Mouse (Mus musculus) A20 (cell line): ENCODE results near the gene A830031A19Rik.

Experiments
- DNase-seq: peaks from one replicate; pipeline ENCODE4 v3.0.0-alpha.2; 2011; ENCODE audit warnings: low read depth, low spot score

Gene A830031A19Rik

DNA sequence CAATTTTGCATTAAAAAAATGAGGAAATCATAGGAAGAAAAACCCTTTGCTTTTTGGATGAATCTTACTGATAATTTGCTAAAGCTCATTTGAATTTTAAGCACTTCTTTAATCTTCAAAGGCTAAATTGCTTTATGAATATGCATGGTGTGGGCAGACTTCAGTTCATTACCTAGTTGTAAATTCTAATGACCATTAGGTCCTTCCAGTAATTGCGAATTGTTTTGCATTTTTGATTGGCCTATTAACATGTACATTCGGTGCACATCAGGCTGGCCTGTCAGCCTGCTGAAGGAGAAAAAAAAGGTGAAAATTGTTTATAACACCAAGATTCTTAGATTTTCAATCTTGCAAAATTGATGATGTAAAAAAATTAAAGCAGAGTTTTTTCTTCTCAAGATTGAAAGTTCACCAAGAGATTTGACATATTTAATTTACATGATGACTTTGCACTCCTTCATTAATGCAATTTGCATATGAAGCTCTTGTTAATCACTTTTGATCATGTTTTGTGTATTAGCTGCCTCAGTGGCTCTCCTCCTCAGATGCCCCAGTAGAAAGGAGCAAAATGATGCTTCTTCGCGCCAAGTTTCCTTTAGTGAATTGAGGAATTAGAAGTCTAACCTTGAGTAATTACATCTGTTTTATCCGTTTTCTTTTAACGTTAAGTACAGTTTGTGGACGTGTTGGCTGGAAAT is 21.0 kb upstream of the A830031A19Rik start:
- no peak for DNase-seq

DNA sequence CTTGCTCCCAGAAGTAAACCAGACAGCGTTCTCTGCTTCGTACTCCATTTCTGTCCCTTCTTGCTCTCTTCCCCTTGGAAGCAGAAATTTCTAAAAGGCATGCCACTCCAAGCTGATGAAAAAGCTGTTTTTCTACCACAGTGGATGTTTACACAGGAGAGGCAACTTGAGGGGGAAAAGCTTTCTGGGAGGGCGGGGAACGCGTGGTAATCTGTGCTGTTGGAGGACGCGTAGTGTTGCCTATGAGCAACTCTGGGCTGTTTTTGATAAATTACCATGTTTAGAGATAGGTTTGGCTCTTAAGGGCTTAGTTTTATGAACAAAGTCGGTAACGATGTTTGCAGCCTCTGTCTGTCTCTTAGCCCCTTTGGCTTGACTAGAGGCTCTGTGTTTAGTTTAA is 20.4 kb upstream of the A830031A19Rik start:
- DNase-seq, result no peak

DNA sequence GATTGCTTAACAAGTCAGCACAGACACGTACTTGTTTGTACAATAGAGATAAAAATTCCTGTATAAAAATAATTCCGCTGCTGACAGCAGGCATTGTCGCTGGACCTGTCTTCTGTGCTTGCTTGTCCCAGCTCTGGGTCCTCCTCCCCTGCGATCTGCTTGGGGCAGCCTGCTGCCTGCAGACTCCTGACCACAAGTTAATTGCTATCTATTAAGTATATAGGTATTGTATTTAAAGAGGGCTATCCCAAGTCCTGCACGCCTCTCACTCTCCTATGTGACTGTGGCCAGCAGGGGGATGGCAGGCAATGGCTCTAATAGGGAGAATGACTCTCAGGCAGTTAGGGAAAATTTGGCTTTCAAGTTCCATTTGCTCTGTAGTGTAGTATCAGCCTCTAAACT is 19.2 kb upstream of the A830031A19Rik start:
- no peak for DNase-seq

DNA sequence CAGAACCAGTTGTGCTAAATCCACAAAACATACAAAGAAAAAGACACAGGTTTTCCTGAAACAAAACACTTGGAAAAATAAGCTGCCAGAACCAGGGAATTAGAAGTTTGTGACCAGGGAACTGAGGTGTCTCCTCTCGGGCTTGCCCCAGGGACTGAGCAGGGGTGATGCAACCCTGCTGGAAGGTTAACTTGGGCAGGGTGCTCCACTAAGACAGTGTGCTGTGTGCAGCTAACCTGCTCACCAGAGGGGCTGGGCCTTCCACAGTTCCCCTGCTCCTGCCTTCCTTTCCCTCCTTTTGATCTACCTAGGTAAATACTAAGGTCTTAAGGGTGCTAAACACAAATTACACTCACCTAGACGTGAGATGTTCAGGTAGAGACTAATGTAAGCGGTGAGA is 17.8 kb upstream of the A830031A19Rik start:
- no peak for DNase-seq

DNA sequence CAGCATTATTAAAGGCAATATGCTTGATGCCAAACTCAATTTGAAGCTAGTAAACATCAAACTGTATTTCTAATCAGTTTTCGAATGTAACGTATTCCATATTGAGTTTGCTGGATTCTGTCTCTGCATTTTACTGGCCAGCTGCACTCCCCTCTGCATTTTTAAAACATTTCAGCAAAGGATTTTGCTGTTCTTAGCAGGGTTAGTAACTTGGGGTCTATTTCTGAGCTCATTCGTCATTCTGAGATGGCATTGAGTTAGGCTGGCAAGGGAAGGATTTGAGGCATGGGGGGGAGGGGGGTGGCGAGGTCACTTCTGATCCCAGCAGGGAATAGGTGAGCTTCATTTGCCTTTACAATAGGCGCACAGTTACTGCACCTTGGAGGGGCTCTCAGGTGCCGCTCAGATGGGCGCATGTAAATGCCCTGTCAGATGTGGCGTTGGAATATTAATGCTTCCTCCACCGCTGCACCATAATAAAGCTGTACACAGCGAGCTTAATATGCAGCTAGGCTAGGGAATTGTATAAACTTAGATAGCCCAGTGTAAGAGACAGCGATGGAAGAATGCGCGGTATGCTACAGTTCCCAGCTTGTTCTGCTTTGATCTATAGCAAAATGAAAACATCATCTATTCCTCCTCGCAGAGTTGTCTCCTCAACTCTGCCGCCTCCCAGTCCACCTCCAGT is 16.7 kb upstream of the A830031A19Rik start:
- DNase-seq, result no peak

DNA sequence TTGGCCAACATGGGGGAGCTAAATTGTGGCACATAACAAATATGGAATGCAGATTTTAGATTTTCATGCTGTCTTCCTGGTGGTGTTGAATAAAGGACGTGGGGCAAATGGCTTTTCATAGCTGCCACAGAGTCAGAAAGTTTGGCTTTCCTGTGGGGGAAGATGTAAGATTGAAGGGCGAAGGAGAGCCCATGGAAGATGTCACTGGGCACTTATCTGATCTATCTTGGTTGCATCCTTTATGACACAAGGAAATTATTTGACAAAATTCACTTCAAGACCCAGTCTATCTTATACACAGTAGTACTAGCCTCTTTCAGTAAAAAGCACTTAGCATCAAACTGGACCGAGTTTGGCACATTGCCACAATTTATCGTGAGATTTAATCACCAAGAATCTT is 15.6 kb upstream of the A830031A19Rik start:
- no peak for DNase-seq

DNA sequence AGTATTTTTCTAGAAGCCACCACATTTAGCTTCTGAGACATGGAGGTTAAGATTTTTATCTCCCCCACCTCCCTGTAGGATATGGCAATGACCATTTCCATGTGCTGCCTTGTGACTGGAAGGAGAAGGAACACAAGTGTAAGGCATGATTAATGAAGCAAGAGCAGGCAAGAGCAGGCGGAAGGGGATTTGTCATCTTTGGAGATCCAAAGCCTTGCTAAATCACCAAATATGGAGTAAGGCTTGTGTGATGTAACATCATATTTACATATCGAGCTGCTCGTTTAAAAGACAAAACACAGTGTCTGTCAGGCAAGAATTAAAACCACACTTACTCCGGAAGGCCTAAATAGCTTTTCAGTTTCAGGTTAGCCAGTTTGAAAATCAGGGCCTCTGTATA is 12.2 kb upstream of the A830031A19Rik start:
- DNase-seq, result no peak

DNA sequence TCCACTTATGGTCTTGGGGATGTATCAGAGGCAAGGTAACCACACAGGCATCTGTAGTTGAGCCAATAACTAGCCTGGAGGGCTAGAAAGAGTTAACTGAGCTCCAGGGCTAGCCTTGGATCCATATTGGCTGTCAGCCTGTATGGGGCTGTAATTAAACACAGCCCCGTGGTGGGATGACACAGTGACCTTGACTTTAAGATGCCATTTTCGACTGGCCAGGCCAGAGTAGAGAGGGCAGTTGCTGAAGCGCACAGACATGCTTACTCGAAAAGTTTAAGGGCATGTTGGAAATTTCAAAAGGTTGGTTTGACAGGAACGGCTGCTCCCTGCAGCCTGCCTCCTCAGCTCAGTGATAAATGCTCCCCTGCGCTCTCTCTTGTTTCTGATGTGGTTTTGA is 11.1 kb upstream of the A830031A19Rik start:
- no peak for DNase-seq

DNA sequence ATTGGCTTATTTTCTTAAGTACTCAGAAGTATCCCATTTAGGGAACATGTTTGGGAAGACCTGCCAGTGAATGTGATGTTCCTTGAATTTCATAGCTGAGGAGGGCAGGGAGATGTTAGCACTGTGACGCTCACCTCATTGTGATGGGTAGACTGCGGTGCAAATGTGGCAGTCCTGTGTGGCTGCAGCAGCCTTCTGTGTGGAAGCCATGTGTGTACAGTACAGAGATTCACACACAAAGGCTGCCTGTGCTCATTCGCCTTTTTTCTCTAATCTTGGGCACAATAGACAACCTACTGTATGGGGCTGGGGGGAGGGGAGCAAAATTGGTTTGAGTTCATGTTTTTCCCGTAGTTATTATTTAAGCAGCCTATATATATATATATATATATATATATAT is 9.7 kb upstream of the A830031A19Rik start:
- DNase-seq, result no peak

DNA sequence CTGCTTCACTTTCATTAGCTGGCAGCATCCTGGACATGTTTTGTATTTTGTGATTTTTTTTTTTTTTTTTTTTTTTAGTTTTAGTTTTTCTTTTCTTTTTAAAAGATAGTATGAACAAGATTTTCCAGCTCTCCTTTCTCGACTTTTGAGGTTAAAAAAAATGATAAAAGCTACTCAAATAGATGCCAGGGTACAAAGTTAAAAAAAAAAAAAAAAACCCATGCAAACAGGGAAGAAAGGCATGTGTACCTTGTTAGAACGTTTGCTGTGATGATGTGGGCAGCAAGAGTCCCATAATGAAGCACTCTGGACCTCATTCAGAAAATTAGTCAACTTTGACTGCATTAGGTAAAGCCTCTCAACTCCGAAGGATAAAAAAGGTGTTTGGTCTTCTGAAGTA is 9.2 kb upstream of the A830031A19Rik start:
- DNase-seq, result no peak

DNA sequence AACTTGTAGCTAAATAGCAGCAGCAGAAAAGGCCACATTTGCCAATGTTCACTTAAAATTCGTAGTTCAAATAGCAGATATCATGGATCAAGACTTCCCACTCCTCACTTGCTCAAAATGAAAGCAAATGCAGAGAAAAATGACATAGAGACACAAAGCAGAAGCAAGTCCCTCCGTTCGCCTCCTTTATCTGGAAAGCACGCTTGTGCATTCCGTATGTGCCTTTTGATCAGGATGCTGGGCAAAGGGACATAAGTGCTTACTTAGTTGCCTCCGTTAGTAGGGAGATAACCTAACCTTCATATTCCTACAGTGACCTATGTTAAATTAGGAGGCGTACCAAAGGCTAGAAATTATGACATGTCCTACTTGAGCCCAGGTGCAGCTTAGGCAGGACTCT is 8.6 kb upstream of the A830031A19Rik start:
- DNase-seq, result peak; percentile 55

DNA sequence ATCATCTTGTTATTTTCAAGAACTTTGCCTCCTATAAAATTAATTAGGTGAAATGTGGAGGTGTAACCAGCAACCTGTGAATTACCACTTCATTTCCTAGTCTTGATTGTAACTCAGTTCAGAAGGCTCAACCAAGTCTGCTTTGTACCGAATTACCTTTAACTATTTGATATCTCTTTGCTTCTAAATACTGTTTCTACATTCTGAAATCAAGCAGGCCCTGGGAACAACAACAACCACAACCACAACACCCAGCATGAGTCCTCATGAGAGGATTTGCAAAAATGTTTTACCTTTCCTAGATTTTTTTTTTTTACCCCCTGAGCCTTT is 8.2 kb upstream of the A830031A19Rik start:
- peak; percentile 39 for DNase-seq

DNA sequence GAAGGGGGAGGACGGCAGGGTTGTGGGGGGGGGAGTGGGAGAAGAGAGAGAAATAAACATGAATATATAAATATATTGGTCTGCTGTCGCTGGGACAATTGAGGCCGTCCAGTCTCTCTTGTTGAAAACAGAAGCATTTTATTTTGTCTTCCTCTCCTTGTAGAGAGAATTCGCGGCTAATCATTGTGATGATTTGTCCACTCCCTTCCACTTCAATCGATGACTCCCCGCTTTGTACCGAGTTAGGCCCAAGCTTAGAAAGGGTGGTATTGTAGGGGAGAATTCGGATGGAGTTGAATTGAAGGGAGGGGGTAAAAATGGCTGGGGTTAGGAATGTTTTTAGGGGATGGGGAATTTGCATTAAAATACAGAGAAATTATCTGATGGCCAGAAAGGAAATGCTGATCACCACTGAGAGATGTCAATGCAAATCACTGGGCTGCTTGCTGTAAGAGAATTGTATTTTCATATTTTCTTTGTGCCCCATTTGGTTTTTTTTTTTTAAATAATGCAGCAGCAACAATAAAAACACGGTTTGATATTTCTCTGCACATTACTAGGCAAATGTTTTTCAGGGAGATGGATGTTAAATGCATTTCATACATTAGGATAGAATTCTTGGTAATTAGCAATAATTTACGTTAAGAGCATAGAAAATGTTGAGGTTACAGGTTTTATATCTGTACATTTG is 7.7 kb upstream of the A830031A19Rik start:
- peak; percentile 65 for DNase-seq

DNA sequence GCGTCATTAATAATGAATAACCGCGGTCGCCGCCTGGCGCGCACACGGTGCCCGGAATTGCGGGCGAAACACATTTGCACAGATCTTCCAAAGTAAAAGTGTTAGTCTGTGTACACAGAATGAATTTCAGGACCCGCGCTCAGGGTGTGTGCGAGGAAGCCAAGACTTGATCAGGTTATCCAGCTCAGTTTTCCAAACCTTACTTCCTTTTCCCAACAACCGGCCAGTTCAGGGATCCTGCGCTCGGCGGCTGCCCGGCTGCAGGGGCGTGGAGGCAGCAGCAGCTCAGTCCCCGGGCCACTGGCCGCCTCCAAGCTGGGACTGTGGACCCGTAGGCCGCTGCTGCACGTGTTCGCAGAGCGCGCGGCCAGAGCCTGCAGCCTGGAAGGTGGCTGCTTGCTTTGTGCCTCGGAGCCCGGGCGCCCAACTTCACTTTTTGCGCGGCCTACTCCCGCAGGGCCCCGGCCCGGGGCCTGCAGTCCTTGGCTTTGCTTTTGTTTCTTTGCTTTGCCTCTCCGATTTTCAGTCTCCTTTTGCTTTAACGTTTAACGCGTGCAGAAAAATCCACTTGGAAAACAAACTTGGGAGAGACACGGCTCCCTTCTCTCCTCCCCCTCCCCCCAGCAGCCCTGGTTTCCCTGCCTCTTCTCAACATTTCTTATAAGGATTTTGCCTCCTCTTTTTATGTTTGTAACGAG is 7.0 kb upstream of the A830031A19Rik start:
- DNase-seq, result peak; percentile 79

DNA sequence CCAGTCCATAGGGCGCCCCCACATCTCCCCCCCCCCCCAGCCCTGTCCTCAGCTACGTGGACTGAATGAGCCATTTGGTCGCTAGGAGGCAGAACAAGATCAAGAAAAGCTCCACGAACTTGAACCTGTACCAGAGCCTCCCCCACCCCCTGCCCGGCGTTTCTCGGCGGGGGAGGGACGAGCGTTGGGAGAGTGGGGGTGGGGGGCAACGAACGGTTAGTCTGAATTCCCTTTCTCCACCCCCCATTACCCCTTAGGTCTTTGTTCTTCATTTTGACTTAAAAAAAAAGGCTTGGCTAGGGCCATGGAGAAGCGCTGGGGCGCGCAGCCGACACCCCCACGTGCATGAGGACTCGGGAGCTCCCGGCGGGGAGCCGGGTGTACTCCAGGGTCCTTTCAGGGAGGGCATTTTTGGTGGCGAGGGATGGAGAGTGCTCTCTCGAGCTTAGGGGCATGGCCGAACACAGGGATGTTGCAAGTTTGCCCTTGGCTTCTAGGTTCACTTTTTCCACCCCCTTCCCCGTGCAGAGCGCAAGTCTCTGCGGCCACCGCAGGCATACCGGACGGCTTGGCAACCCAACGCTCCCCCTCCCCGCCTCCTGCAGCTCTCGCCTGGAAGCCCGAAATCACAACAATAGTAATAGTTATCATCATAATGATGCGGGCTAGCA is 6.3 kb upstream of the A830031A19Rik start:
- peak; percentile 92 for DNase-seq

DNA sequence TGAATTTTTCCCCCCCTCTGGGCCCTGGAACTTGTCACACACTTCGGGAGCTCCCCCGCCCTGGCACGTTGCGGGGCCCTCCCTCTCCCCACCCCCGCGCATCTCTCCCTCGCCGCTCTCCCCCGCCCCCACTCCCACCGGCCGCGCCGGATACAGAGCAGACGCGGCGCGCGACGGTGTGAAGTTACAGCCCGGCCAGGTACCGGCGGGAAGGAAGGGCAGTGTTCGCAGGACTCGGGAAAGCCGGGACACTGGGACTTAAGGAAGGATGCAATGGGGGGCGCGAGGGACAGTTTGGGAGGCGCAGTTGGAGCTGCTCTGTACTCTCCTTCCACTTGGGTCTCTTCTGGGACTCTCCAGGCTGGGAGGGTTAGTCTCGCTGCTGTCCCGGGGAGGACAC is 5.7 kb upstream of the A830031A19Rik start:
- DNase-seq, result peak; percentile 86

DNA sequence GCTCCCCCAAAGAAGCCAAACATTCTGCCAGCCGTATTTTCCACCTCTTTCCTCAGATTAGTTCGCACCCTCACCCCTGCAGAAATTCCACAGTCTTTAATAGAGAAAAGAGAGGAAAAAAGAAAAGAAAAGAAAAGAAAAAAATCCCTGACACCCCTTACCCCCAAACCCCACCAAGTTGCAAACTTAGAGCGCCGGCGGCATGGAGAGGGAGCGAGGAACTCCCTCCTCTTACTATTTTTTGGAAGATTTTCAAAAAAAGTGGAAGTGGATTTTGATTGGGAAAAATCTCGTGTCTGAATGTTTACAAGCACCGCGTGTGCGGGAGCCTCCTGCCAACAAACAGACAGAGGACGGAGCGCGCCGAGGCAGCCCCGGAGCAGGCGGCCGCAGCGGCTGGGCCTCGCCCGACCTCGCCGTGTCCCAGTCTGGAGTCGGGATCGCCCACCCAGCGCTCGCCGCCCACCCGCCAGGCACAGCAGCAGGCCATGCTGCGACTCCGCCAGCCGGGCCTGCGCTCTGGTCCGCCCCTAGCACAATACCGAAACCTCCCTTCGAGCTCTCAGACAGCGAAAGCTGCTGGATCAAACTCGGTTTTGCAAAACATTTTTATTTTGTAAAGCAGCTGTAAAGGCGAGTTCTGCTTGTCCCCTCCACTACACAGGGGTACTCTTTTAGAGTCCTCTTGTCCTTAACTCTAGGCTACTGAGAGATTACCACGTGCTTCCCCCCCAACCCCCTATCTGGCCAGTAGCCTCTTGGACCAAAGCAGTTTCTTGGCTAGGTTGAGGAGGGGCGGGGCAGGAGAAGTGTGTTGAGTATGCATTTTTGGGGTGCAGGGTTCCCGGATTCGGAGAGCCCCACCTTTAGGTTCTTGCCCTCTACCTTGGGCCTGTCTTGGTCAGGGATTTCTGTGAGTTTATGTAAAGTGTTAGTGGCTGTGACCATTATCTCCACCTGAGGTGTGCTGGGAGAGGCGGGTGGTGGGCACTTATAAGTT is 4.8 kb upstream of the A830031A19Rik start:
- peak; percentile 89 for DNase-seq

DNA sequence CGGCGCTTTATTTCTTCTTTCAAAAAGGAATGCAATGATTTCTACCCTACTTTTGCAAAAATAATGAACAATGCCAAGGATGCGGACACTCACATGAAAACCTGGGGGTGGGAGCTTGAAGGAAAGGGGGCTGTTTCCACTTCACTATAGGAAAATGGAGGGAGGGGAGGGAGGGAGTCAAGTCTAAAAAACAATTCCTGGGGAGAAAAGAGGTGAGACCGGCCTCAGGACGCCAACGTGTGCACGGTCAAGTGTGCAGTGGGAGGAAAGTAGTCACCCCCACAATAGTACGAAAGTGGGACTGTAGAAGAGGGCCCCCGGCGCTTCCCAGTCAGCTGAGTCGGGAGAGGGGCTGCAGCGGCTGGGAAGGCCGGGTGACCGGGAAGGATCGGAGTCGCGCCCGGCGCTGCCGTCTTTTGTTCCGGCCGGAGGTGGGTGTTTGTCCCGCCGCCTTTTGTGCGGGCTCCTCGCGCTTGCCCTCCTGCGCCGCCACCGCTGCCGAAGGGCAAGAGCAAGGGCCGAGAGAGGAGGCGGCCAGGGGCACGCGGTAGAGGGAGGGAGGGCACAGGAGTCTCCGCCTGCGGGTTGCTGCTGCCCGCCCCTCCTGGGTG is 4.0 kb upstream of the A830031A19Rik start:
- peak; percentile 84 for DNase-seq

DNA sequence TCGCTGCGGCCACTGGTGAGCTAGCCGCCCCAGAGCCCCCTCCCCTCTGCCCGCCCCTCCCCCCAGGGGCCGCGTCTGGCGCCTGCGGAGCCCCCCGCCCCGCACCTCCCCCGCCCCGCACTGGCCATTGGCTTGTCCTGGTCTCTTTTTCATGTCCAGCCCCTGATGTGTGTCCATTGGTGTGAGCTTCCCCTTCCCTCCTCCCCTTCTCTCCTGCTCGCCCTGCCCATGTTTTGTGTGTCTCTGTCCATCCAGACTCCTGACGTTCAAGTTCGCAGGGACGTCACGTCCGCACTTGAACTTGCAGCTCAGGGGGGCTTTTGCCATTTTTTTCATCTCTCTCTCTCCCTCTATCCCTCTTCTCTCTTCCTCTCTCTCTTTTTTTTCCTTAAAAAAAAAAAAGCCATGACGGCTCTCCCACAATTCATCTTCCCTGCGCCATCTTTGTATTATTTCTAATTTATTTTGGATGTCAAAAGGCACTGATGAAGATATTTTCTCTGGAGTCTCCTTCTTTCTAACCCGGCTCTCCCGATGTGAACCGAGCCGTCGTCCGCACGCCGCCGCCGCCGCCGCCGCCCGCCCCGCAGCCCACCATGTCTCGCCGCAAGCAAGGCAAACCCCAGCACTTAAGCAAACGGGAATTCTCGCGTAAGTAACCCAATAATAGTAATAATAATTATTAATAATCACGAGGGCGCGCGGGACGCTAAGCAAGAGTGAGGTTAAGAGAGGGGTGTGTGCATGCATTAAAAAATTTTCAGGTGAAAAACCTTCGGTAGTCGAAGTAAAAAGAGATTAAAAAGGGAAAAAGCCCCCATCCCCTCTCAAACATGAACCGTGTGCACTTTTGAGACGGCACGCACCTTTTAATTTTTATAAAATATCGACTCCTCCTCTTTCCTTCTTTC is 3.2 kb upstream of the A830031A19Rik start, which contains the start of gene Bcl11a:
Gene Bcl11a (plus strand): TSS at position 262 of the 911 bp plus-strand sequence.
- peak; percentile 88 for DNase-seq
